Mouse (Mus musculus): ENCODE measurements around the gene Gbe1.

Gene Gbe1

DNA sequence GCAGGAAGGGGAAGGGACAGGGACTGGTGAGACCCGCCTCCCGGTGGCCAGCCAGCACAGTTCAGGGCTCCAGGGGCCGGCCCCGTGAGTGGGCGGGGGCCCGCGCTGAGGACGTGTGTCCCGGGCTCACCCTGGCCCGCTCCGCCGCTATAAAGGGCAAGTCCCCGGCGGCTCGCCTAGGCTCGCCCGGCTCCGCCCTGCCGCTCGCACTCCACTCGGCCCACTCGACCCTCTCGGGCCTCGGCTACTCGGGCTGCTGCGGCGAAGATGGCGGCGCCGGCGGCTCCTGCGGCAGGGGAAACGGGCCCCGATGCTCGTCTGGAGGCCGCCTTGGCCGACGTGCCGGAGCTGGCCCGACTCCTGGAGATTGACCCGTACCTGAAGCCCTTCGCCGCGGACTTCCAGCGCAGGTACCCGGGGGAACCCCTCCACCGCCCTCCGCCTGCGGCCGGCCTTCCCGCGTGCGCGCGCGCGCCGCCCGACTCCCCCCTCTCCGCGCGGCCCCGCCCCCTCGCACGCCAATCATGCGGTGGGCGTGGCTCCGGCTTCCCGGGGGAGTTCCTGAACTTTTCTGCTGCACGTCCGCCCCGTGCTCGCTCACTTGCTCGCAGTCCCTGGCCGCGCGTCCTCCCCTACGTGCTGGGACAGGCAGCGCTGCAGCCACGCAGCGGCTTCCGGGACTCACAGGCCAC lies at the start of gene Gbe1:
Gene Gbe1, plus strand, starts transcription at position 64 of the 692 bp plus-strand sequence.
- DNase-seq (ENCODE audit: low spot score) = peak; percentile 43

DNA sequence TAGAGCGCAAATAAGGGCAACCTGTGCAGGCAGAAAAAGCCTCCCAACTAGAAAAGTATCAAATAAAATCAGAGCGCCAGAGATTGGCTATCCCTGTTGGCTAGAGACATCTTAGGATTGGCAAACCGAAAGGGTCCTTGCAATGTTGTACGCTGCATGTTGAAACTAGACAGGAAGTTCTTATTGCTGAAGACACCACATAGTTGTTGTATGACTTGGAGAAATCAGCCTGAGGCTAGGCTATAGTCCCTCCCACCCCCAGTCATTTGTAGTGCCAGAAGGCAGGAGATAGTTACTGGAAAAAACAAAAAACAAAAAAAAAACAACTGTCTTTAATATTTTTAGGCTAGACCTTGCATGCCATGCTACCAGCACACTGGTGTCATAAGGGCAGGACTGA lies 3.1 kb upstream of the Gbe1 start:
- no peak for DNase-seq (ENCODE audit: low spot score)

DNA sequence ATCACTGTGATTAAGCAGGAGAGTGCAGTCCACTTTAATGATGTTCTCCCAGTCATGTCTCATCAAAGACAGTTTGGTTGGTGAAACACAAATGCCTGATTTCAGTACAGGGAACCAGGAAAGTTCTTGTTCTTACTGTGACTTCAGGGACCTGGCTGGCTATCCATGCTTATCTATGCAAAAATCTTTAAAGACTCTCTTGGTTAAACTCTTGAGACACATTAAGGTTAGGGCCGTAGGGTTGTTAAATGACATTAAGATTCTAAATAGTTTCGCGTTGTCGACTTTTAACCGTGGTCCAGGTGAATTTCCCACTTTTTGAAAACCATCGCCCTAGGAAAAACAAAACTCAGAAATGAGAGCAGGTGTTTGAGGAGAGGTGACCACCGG lies 258 bp upstream of the Gbe1 start:
- DNase-seq (ENCODE audit: low spot score) = no peak

DNA sequence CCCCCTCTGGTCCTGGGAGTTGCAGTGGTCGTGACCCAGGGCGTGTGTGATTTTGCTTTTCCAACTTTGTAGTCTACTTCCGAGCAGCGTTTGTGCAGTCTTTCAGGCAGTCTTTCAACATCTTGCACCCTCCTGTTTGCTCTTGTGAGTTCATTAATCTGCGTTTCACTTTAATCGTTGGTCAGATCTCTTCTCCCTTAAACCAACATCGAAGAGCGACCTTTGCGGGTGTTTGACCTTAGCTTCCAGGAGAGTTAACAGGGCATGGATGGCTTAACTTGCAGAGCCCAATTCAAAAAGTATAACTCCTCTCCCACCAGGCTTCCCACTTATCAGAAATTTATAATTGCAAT lies 805 bp downstream of the Gbe1 start:
- no peak for DNase-seq (ENCODE audit: low spot score)

DNA sequence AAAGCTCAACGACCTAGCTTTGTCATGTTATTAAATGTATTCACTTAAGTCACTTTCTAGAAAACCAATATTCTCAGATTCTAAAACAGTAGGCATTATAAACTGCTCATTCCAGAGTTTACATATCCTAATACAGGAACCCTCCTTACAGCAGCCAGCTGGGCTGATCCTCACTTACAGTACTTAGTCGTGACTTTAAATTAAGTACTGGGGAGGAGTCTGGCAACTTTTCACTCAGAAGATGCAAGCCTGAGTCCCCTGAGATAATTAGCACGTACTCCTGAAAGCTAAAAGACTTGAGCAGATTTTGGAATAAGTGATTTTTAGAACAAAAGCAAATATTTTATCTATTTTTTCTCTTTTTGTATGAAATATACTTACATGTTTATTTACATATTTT lies 1.5 kb downstream of the Gbe1 start:
- no peak for DNase-seq (ENCODE audit: low spot score)

DNA sequence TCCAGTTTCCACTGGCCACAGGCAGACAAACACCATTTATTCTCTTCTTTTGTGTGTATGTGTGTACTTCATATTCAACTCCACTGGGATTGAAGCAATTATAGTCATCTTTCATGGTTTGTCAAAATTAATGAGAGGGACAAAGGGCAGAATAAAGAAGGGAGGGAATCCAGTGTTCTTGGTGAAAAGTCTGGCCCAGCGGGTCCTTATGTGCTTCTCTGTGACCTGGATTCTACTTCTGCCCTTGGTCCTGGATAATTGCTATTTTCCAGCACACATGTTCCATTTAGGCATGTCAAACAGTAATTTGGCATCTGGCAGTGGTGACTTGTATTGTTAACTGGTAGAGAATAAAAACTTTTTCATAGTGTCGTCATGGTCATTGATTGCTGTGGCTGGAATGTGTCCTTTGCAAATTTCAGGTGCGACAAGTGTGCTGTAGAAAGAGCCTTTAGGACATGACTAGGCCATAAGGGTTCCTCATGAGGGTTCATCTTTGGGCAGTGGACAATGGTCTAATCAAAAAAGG lies 2.2 kb downstream of the Gbe1 start:
- no peak for DNase-seq (ENCODE audit: low spot score)

DNA sequence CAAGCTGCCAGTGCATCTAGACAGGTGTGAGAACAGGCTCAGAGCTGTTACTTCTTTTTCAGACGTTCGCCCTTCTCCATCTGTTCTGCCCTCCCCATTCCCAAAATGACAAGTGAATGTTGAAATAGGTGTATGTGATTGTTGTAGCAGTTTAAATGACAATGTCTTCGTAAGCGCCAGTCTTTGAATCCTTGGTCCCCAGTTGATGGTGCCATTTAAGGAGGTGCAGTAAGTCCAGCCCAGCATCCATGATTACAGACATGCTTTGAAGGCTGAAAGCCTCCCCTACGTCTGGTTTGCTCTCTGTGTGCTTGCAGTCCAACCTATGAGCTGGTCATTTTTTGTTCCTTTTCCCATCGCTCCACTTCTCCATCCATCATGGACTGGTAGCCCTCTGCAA lies 5.6 kb downstream of the Gbe1 start:
- DNase-seq (ENCODE audit: low spot score) = no peak

DNA sequence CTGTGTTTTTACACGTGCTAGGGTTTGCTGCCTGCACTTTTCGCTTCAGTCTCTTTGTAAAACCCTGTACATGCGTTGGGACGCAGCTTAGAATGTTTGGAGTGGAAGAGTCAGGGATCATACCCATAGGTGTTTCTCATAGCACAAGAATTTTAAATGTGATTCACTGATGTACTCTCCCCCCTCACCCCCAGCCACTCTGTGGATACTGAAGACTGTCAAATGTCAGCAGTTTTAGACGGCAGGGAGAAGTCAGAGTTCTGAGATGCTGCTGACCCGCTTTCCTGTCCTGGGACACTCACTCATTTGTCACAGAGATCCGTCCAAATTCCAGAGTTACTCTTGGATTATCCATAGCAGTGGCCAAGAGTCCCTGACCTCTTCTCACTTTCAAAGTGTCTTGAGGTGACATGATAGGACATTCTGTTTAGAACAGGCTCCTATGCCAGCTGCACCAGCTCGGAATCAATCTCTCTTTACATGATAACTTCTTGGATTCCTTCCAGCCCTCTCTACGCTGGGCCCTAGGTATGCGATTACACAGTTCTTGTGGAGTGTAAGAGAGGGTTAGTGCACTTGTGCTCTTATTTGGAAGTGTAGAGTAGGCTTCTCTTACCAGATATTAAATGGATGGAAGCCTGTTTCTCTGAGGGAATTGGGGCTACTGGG lies 7.0 kb downstream of the Gbe1 start:
- no peak for DNase-seq (ENCODE audit: low spot score)

DNA sequence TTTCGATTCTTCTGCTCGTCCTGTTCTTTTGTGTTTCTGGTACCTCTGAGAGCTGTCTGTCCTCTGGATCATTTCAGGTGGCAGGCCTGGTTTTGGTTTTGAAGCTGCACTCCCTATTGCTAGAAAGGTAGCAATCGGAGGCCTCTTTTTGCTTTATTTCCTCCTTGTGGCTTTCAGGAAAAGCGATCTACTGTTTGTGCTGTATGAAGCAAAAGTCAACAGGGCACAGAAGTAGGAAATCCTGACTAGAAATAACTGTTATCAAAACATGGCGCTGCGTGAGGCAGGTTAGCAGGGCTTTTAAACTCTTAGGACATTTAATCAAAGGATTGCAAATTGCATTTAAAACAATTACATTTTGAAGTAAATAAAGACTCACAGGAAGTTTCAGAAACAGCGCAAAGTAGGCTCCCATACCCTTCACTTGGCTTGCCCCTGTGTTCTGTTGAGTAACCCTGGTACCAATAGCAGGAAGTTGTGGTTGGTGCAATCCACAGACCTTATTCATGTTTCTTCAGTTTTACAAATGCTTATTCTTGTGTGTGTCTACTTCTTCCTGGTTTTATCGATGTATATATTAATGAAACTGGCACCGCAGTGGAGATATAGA lies 12.7 kb downstream of the Gbe1 start:
- no peak for DNase-seq (ENCODE audit: low spot score)

DNA sequence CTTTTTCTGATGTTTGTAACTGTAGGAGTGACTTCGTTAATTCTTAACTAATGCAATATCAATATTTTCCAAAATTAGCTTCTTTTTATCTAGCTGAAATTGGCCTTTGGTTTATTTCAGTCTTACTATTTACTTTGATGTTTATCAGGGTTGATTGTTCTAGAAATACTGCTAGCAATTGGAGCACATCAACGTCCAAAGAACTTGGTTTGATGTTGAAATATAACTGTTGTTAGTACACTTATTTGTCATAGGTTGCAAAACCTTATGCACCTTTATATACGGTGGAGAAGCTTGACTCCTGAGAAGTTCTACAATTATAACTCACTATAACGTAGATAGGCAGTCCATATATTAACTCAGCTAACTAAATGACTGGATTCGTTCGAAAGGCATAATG lies 14.8 kb downstream of the Gbe1 start:
- no peak for DNase-seq (ENCODE audit: low spot score)

DNA sequence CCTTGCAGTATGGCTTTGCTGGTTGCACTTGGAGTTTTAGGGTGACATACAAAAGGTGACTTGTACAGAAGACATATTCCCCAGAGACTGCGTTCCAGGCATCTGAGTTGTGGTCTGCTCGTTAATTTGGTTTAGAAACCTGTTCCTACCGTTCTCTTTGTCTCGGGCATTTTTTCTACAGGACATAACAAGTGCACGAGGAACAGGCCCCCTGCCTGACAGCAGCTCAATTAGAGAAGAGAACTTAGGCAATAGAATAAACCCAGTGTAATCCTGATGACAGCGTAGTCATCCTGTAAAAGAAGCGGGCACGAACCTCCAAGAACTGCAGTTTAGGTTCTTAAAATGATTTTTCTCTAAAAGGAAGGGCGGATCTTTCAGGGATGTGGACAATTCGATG lies 15.3 kb downstream of the Gbe1 start:
- no peak for DNase-seq (ENCODE audit: low spot score)

DNA sequence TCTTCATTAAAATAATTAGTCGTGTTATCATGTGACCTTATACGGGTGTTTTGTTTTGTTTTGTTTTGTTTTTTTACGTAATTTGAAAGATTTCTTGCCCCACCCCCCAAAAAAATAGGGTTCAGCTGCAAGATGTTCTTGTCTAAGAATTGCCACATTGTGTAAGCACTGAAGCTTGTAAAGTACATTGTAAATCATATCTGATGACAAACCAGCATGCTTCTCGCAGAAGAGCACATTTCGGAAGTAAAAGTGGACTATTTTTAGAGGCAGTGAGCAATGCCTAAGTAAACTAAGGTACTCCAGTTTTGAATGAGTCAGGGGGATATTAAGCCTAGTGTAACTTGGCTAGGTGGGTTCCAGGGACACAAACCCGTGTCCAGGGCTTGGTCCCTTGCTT lies 15.7 kb downstream of the Gbe1 start:
- no peak for DNase-seq (ENCODE audit: low spot score)

DNA sequence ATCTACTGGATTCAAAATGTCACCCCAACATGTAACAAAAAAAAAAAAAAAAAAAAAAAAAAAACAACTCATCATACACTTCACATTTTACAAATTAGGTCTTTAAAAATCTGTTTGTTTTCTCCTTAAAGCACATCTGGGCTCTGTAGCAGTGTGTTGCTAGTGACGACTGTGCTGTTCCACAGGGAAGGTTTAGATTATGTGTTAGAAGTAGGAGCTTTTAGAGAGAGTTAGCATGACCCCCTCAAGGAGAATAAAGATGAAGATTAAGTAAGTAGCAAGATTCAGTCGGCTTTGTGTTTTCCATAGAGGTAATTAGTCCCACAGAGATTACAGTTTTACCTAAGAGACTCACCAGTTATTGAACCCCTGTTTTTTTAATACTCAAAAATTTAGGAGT lies 16.3 kb downstream of the Gbe1 start:
- DNase-seq (ENCODE audit: low spot score) = no peak

DNA sequence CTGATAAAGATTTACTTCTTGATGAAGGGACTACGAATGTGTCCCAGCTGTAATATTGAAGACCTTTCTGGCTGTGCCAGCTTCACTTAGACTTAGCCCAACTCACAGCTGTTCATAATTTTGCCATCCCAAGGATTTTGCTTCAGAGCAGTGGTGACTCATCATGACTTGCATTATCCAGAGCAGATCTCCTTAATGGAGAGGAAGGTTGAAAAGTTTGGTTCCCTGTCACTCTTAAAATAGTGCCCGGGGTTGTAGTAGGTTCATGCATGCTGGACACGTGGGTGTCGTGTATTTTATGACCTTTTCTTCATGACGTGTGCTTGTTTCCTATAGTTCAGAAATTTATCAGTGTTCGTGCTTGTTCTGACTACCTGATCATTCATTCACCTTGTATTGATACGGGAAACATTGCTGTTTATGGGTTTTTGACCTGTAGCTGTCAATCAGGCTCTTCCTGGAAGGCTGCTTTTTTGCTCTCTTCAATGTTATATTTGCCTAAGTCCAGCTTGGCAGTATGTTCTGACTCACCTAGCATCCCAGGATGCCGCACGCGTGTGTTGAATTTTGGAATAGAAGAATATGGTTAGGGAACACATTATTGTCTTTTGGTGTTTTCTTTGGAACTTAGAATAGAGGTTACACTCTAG lies 17.0 kb downstream of the Gbe1 start:
- DNase-seq (ENCODE audit: low spot score) = no peak

DNA sequence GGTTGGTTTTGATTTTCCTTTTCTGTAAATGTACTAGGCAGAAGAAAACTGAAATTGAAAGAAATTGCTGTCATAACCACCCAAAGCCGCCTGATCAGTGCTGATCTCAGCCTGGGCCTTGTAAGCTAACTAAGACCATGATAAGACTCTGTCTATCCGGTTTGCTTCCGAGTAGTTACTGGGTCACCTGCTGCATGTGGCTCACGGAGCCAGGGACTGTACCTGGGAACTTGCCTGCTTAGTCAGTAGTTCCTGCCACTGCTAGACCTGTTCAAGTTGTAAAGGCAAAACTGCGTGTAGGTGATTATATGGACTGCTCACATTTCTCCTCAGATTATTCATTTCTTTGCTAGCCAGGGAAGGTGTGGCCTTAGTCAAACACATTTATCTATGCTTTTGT lies 21.1 kb downstream of the Gbe1 start:
- no peak for DNase-seq (ENCODE audit: low spot score)

DNA sequence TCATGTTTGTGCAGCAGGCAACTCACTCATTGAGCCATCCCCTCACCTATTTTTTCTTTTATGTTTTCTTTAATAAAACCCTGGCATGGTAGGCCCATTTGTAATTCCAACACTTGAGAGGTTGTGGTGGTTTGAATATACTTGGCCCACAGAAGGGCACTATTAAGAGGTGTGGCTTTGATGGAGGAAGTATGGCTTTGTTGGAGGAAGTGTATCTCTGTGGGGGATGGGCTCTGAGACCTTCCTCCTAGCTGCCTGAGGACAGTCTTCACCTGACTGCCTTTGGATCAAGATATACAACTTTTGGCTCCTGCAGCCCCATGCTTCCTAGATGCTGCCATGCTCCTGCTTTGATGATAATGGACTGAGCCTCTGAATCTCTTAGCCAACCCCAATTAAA lies 21.7 kb downstream of the Gbe1 start:
- DNase-seq (ENCODE audit: low spot score) = no peak

DNA sequence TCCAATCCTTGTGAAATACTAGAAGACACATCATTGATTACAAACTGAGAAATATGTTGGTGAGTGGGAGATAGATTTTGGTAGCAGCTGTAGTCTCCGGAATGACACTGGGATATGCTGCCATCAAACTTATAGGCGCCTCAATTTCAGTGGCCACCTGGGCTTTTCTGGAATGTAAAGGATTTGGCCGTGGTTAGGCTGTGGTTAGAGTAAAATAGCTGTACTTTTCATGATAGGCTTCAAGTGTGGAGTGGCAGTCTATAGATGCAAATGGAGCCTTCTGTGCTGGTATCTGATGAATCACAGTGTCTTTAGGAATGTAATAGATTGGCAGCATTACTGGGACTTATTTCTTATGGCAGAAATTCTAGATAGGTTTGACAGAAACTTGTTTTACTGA lies 23.9 kb downstream of the Gbe1 start:
- no peak for DNase-seq (ENCODE audit: low spot score)

DNA sequence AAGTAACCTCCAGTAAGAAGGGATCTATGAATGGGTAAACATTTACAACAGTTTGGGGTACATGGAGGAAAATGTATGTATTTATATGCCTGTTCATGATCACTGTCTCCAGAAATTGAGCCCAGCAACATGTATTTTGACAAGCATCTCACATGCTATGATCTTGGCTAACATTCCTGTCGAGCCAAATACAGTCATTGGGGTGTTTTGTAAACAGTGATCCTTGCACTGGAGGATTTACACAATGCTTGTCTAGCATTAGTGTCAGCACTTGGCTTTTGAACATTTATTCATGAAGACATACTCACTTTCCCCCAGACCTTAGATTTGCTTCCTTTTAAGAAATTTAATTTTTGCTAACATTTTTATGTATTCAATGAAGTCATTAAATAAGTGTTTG lies 30.7 kb downstream of the Gbe1 start:
- DNase-seq (ENCODE audit: low spot score) = no peak

DNA sequence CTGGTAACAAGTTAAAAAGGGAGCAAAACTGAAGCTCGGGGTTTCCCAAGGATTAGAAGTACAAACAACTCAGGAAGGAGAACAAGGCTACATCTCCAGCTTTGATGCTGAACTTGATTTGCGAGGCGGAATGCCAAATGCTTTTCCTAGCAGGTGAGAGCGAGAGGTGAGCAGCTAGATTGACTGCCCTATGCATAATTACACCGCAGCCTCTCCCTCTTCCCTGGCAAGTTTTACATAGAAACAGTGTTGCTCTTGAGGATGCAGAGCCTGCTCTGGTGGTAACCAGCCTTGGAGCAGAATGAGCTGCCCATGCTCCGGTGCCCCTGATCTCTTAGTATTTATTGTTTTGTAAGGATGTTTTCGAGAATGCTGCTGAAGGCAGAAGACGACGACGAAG lies 31.9 kb downstream of the Gbe1 start:
- DNase-seq (ENCODE audit: low spot score) = no peak

DNA sequence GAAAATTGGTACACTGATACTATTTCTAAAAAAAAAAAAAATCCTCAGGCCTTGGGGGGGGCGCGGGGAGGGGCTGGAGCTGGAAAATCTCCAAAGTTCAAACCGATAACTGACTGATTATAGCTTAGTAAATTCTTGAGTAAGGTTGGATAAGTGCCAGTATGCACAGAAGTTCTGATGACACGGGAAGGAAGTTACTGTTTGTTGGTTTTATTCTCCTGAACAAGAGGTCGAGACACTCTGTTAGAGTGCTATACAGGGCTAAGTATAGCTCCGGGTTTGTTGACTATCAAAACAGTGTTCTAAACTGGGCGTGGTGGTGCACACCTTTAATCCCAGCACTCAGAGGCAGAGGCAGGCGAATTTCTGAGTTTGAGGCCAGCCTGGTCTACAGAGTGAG lies 36.3 kb downstream of the Gbe1 start:
- no peak for DNase-seq (ENCODE audit: low spot score)

DNA sequence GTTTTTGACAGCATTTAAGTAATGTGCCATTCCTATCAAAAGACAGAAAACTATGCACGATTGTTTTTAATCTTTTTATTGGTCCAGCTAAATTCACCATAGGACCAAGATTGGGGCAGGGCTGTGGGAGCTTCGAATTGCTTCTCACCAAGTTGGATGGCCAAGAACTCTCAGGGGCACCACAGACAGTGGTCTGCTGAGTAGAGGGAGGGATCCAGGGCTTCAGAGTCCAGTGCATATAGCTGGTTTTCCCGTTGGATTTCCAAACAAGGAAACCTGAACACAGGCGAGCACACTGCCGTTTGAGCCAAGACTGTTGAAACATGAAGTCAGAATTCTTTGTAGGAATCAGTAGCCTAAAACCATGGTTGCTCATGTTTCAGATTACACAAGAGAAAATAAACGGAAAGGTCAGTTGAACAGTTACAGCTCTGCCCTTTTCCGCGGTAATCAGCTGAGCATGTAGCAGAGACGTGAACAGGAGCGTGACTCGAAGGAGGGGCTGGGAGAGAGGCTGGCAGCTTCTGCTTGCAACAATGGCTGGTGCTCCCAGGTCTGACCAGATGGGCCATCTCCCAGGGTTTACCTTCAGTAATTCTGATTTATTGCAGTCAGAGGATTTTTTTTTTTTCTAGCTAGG lies 38.0 kb downstream of the Gbe1 start:
- DNase-seq (ENCODE audit: low spot score) = no peak

DNA sequence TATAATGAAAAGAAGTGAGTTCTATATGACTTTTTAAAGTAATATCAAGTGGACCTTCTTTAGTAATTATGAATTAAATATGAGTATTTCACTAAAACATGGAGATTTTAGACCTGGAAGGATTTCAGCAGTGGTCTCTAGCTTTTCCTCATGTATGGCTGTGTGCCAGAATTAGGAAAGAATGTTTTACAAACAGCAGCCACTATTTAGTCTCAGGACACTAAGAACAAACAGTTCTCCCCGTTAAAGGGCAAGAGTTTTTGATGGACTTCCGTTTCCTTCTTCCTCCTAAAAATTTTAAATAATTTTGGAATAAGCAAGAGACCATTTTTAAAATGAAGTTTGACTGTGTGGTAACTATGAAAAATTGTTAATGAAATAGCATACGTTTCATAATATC lies 38.8 kb downstream of the Gbe1 start:
- no peak for DNase-seq (ENCODE audit: low spot score)

DNA sequence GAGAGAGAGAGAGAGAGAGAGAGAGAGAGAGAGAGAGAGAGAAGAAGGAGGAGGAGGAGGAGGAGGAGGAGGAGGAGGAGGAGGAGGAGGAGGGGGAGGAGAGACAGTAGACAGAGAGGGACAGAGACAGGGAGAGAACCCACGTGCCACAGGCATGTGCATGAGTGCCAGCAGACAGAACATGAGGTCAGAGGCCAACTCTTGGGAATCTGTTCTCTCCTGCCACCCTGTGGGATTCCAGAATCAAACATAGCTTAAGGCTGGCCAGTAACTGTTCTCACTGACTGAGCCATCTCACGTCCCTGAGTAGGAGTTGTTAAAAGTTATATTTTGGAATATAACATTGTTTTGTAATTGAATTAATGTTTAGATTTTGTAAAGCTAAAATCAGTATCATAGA lies 39.3 kb downstream of the Gbe1 start:
- DNase-seq (ENCODE audit: low spot score) = no peak
